Mouse (Mus musculus): ENCODE measurements around the gene Ndc80.

GRCm38 (mm10) chr17:71526711-71527564, at the start of gene Ndc80:
- TF ChIP-seq CTCF (IDR thresholded peaks at IDR 0.05; ENCODE audit: control insufficient read depth, insufficient read depth, insufficient read length): no peak
- no peak for TF ChIP-seq CEBPB (IDR thresholded peaks at IDR 0.05; ENCODE audit: low read depth)
- TF ChIP-seq USF1 (IDR thresholded peaks at IDR 0.05; ENCODE audit: low read depth): no peak
- TF ChIP-seq MAX (IDR thresholded peaks at IDR 0.05): peak; percentile 21
- TF ChIP-seq MYOG (IDR thresholded peaks at IDR 0.05; ENCODE audit: control insufficient read depth, extremely low read depth, insufficient read length): no peak
- TF ChIP-seq MYOD1 (IDR thresholded peaks at IDR 0.05; ENCODE audit: control insufficient read depth, insufficient read length, low read depth): no peak
- TF ChIP-seq FOSL1 (IDR thresholded peaks at IDR 0.05; ENCODE audit: insufficient read depth, low read length, poor library complexity, severe bottlenecking): no peak
